Mouse (Mus musculus) CH12.LX (cell line): ENCODE measurements around the gene Gpr146. TPM values are rescaled to one million over a fixed set of nuclear protein-coding genes. Genes with fewer than 3 reads are reported as not detected.

ENCODE experiments used
- DNase-seq: peaks from one replicate; pipeline ENCODE4 v3.0.0-alpha.2; 2013; ENCODE audit errors: extremely low read depth
- H3K27ac ChIP-seq: 2 replicates; pipeline ENCODE4 v1.5.1; 2012; ENCODE audit warnings: low read depth, mild to moderate bottlenecking, control low read depth, moderate library complexity; ENCODE audit not compliant: insufficient read depth
- H3K27me3 ChIP-seq: replicated peaks from 2 replicates; pipeline ENCODE3; 2012; ENCODE audit warnings: inconsistent platforms
- H3K36me3 ChIP-seq, 2 experiments: replicated peaks in 1 of 2; 2 replicates each; pipeline versions ENCODE3 to v1.6.1; 2012; ENCODE audit warnings: inconsistent platforms in 1 of 2, low read length in 1 of 2, mild to moderate bottlenecking in 1 of 2, mixed read lengths in 1 of 2, moderate library complexity in 1 of 2; ENCODE audit not compliant: control insufficient read depth in 1 of 2, insufficient read depth in 1 of 2
- H3K4me1 ChIP-seq, 2 experiments: 2 replicates each; pipeline ENCODE4 v1.6.1; 2012; ENCODE audit warnings: inconsistent platforms in 1 of 2, moderate library complexity in 1 of 2; ENCODE audit not compliant: insufficient read depth in 2 of 2, control insufficient read depth in 1 of 2
- H3K4me2 ChIP-seq: 2 replicates; pipeline ENCODE4 v1.6.1; 2012; ENCODE audit warnings: low read depth, mild to moderate bottlenecking, control low read depth; ENCODE audit not compliant: poor library complexity, insufficient read depth, severe bottlenecking
- H3K4me3 ChIP-seq, 3 experiments: fragments of 150-350 bp in 1 of 3; sonication (generic) in 1 of 3; replicated peaks in 1 of 3; 2 replicates each; pipeline versions ENCODE3 to v1.5.1; 2011 to 2012; ENCODE audit warnings: low read depth in 2 of 3, low read length in 2 of 3, mild to moderate bottlenecking in 2 of 3, moderate library complexity in 2 of 3, control low read depth in 1 of 3, improper control_type of control experiment in 1 of 3, inconsistent platforms in 1 of 3, mixed read lengths in 1 of 3; ENCODE audit not compliant: poor library complexity in 1 of 3
- H3K79me2 ChIP-seq: replicated peaks from 2 replicates; pipeline ENCODE4 v1.6.1; 2012; ENCODE audit warnings: mild to moderate bottlenecking, moderate library complexity; ENCODE audit not compliant: control insufficient read depth, poor library complexity, insufficient read depth, severe bottlenecking; ENCODE audit errors: extremely low read depth
- H3K9ac ChIP-seq: 2 replicates; pipeline ENCODE4 v1.6.1; 2012; ENCODE audit warnings: low read depth, mild to moderate bottlenecking, control low read depth, moderate library complexity; ENCODE audit not compliant: insufficient read depth
- H3K9me3 ChIP-seq: replicated peaks from 2 replicates; pipeline ENCODE3; 2012; ENCODE audit warnings: low read length, inconsistent platforms, mixed read lengths
- EP300 ChIP-seq: IDR thresholded peaks from 2 replicates; pipeline ENCODE4 v1.6.1; 2011; ENCODE audit warnings: low read length, improper control_type of control experiment
- ETS1 ChIP-seq: conservative IDR thresholded peaks from 2 replicates; pipeline ENCODE4 v1.6.1; 2012; ENCODE audit warnings: low read depth, mild to moderate bottlenecking, inconsistent platforms, low read length, improper control_type of control experiment, moderate library complexity
- HCFC1 ChIP-seq: IDR thresholded peaks from 2 replicates; pipeline ENCODE4 v1.6.1; 2012; ENCODE audit warnings: low read depth, mild to moderate bottlenecking, inconsistent platforms, low read length, improper control_type of control experiment
- IRF4 ChIP-seq: IDR thresholded peaks from 2 replicates; pipeline ENCODE4 v1.6.1; 2014; ENCODE audit warnings: low read depth, mild to moderate bottlenecking, inconsistent platforms, low read length, improper control_type of control experiment
- JUN ChIP-seq: IDR thresholded peaks from 2 replicates; pipeline ENCODE4 v1.6.1; 2011; ENCODE audit warnings: low read depth, mild to moderate bottlenecking, low read length, improper control_type of control experiment, moderate library complexity; ENCODE audit not compliant: insufficient read depth
- JUND ChIP-seq: conservative IDR thresholded peaks from 2 replicates; pipeline ENCODE4 v1.6.1; 2011; ENCODE audit warnings: low read depth, low read length, improper control_type of control experiment
- MAZ ChIP-seq: IDR thresholded peaks from 2 replicates; pipeline ENCODE4 v1.6.1; 2012; ENCODE audit warnings: low read depth, mild to moderate bottlenecking, inconsistent platforms, low read length, improper control_type of control experiment, moderate library complexity
- NELFE ChIP-seq: IDR thresholded peaks from 2 replicates; pipeline ENCODE4 v1.6.1; 2011; ENCODE audit warnings: low read depth, low read length, improper control_type of control experiment
- POLR2A ChIP-seq: IDR thresholded peaks from 2 replicates; pipeline ENCODE4 v1.6.1; 2011; ENCODE audit warnings: low read depth, mild to moderate bottlenecking, improper control_type of control experiment, low read length
- POLR2AphosphoS2 ChIP-seq: IDR thresholded peaks from 2 replicates; pipeline ENCODE4 v1.6.1; 2011; ENCODE audit warnings: low read depth, low read length, improper control_type of control experiment
- SMC3 ChIP-seq: IDR thresholded peaks from 2 replicates; pipeline ENCODE4 v1.6.1; 2011; ENCODE audit warnings: low read depth, low read length, improper control_type of control experiment
- UBTF ChIP-seq: IDR thresholded peaks from 2 replicates; pipeline ENCODE4 v1.6.1; 2012; ENCODE audit warnings: low read depth, mild to moderate bottlenecking, inconsistent platforms, low read length, improper control_type of control experiment, moderate library complexity
- USF1 ChIP-seq: IDR thresholded peaks from 2 replicates; pipeline ENCODE4 v1.6.1; 2014; ENCODE audit warnings: low read depth, mild to moderate bottlenecking, inconsistent platforms, low read length, improper control_type of control experiment
- USF2 ChIP-seq: conservative IDR thresholded peaks from 2 replicates; pipeline ENCODE4 v1.6.1; 2011; ENCODE audit warnings: low read depth, low read length, improper control_type of control experiment
- ZMIZ1 ChIP-seq: IDR thresholded peaks from 2 replicates; pipeline ENCODE4 v1.6.1; 2012; ENCODE audit warnings: low read depth, mild to moderate bottlenecking, inconsistent platforms, low read length, improper control_type of control experiment
- dilution Hi-C: fragments of 300-500 bp; cut with MboI; formaldehyde crosslinking; loops from 2 replicates; pipeline ENCODE4 v1.14.3; 2020; ENCODE audit warnings: low sequenced_read_pairs; ENCODE audit not compliant: extremely low pct_unique_long_range_greater_than_20kb, extremely low pct_ligation_motif_present
- in situ Hi-C: fragments of 300-500 bp; cut with MboI; formaldehyde crosslinking; loops from 3 replicates; pipeline ENCODE4 v1.14.3; 2019; ENCODE audit warnings: low sequenced_read_pairs, low pct_ligation_motif_present, low pct_unique_long_range_greater_than_20kb, mixed read lengths
- polyA plus RNA-seq: library from polyadenylated mRNA; unstranded; fragments of >175 nt; gene quantifications from 2 replicates; pipeline ENCODE4 v1.2.1, GENCODE M21; 2012; ENCODE audit warnings: low read depth; ENCODE audit not compliant: insufficient read length
- total RNA-seq, 2 experiments: library from RNA; depleted of rRNA; stranded (reverse); fragments of 300-350 nt in 1 of 2; fragments of >200 nt in 1 of 2; gene quantifications; 2 replicates each; pipeline ENCODE4 v1.2.3; 2012 to 2014

Gene Gpr146
- total and polyA plus RNA-seq, 3 experiments: 0.13 TPM; not detected in 2

DNA sequence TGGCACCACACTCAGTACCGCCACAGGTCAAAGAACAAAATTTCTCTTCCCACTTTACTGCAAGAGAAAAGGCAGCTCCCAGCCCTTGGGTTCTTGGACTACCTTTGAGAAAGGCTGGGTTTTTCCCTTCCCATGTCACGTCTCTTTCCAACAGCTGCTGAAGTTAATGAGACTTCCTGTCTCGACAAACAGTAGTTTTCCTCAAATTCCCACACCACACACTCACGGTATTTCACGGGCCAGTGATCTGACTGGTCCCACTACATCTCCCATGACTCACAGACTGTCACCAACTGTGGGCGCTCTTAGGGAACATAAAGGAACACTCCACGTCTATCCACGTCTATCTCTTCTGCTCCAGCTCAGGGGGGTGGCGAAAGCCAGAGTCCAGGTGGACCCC is 47.7 kb downstream of the Gpr146 start:
- H3K4me1 ChIP-seq: peaks cover 0 to 6% of the 10 kb centered on the region in 2 experiments; a peak in 2 of 4 replicates
- no peak overlapping the region for H3K4me3 ChIP-seq
- no peak for DNase-seq
- peaks cover 0 to 73% of the 10 kb centered on the region in 2 experiments for H3K36me3 ChIP-seq
- H3K27ac ChIP-seq: no peak overlapping the region
- no peak overlapping the region for H3K9ac ChIP-seq
- no peak overlapping the region for H3K4me2 ChIP-seq
- no peak for TF ChIP-seq IRF4
- TF ChIP-seq JUND: no peak
- no peak for TF ChIP-seq MAZ
- no peaks in the 10 kb centered on the region for H3K9me3 ChIP-seq
- H3K27me3 ChIP-seq: no peaks in the 10 kb centered on the region
- in situ Hi-C loops: no loop called here
- H3K79me2 ChIP-seq: no peaks in the 10 kb centered on the region
- dilution Hi-C loops: no loop called here

DNA sequence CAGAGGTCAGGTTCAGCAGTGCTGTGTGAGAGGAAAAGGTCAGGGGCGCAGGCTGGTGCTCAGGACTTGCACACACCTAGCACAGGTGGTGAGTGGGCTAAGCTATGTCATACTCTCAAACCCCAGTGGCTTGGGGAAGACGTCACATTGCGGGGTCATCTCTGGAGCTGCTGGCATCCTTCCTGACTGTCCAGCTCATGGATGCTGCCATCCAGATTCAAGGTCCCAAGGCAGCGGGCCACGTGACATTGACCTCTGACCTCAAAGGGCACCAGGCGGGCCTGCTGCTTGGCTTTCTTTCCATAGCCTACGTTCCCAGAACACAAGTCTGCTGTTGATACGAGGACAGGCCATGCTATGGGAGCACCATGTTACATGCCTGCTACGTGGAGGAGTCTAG is 49.5 kb downstream of the Gpr146 start:
- TF ChIP-seq UBTF: no peak
- no peak for TF ChIP-seq HCFC1
- no peak for TF ChIP-seq NELFE
- no peak for TF ChIP-seq ETS1
- Histone ChIP-seq H3K79me2 (no peaks in the 10 kb centered on the region), H3K27ac (no peak overlapping the region), H3K36me3 (peaks cover 0 to 73% of the 10 kb centered on the region in 2 experiments), H3K4me1 (peaks cover 0 to 6% of the 10 kb centered on the region in 2 experiments; a peak in 2 of 4 replicates), H3K4me3 (no peak overlapping the region), H3K4me2 (no peak overlapping the region), H3K27me3 (no peaks in the 10 kb centered on the region), H3K9ac (no peak overlapping the region), H3K9me3 (no peaks in the 10 kb centered on the region)
- dilution Hi-C loops: no loop called here
- no peak for DNase-seq
- in situ Hi-C loops: no loop called here

DNA sequence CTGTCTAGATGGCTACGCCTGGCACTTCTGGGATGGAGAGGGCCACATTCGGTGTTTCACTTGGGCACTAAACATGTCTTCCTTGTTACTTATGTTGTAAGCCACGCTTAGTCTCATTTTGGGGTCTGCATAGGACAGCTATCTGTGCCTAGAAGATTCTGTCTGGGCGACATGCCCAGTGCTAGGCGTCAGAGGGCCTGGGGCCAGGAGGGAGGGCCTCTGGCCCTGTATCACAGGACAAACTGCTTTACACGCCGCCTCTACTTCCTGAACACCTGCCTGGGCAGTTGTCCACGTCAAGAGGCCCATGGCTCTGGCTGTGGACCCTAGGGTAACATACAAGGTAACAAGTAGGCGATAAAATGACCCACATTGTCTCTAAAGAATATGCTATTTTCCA is 50.5 kb downstream of the Gpr146 start:
- no peaks in the 10 kb centered on the region for H3K27me3 ChIP-seq
- no peak overlapping the region for H3K27ac ChIP-seq
- no peak overlapping the region for H3K9ac ChIP-seq
- H3K4me2 ChIP-seq: no peak overlapping the region
- H3K9me3 ChIP-seq: no peaks in the 10 kb centered on the region
- TF ChIP-seq ZMIZ1 (no peak), POLR2A (no peak), SMC3 (no peak), JUND (no peak), HCFC1 (no peak), EP300 (no peak), USF1 (no peak), IRF4 (no peak), POLR2AphosphoS2 (no peak), JUN (no peak), USF2 (no peak)
- H3K4me3 ChIP-seq: no peak overlapping the region
- peaks cover 0 to 6% of the 10 kb centered on the region in 2 experiments; a peak in 2 of 4 replicates for H3K4me1 ChIP-seq
- DNase-seq: no peak
- in situ Hi-C loops: no loop called here
- H3K36me3 ChIP-seq: peaks cover 0 to 76% of the 10 kb centered on the region in 2 experiments
- H3K79me2 ChIP-seq: no peaks in the 10 kb centered on the region
- dilution Hi-C loops: no loop called here
